Mouse (Mus musculus) CD8-positive naive resting alpha-beta T cell, adult 2 months (primary cell): ENCODE measurements around the gene Rab11fip5.

Source experiments
- DNase-seq, 2 experiments: peaks; one replicate each; pipeline ENCODE4 v3.0.0; 2022; ENCODE audit warnings: low read depth in 2 of 2, low spot score in 2 of 2

Rab11fip5 gene

GRCm38 (mm10) chr6:85349246-85349645, 25.2 kb downstream of the Rab11fip5 start:
- no peak for DNase-seq

GRCm38 (mm10) chr6:85348133-85348532, 26.3 kb downstream of the Rab11fip5 start:
- DNase-seq, result no peak

- DNase-seq, result peak; percentile 69 to 71
Measured at GRCm38 (mm10) chr6:85346028-85346634, 28.3 kb downstream of the Rab11fip5 start.

GRCm38 (mm10) chr6:85344929-85345328, 29.5 kb downstream of the Rab11fip5 start:
- DNase-seq, result no peak

GRCm38 (mm10) chr6:85343027-85343426, 31.4 kb downstream of the Rab11fip5 start:
- DNase-seq, result no peak

GRCm38 (mm10) chr6:85341814-85342501, 32.5 kb downstream of the Rab11fip5 start:
- no peak for DNase-seq

- DNase-seq, result no peak
Measured at GRCm38 (mm10) chr6:85340184-85340583, 34.2 kb downstream of the Rab11fip5 start.

GRCm38 (mm10) chr6:85339273-85339901, 35.0 kb downstream of the Rab11fip5 start:
- peak; percentile 19 to 32 for DNase-seq

GRCm38 (mm10) chr6:85336944-85337343, 37.5 kb downstream of the Rab11fip5 start:
- no peak for DNase-seq

- DNase-seq, result no peak
Measured at GRCm38 (mm10) chr6:85335352-85335751, 39.1 kb downstream of the Rab11fip5 start.

- DNase-seq, result no peak
Measured at GRCm38 (mm10) chr6:85334851-85335250, 39.6 kb downstream of the Rab11fip5 start.

GRCm38 (mm10) chr6:85334251-85334650, 40.2 kb downstream of the Rab11fip5 start:
- no peak for DNase-seq

GRCm38 (mm10) chr6:85333732-85334131, 40.7 kb downstream of the Rab11fip5 start:
- DNase-seq, result no peak

GRCm38 (mm10) chr6:85333000-85333669, 41.3 kb downstream of the Rab11fip5 start, which contains the start of gene Sfxn5:
Sfxn5 (minus strand) TSS chr6:85333422.
- peak; percentile 80 to 90 for DNase-seq

- DNase-seq, result no peak
Measured at GRCm38 (mm10) chr6:85332351-85332999, 42.0 kb downstream of the Rab11fip5 start.

- no peak for DNase-seq
Measured at GRCm38 (mm10) chr6:85331736-85332135, 42.7 kb downstream of the Rab11fip5 start.

GRCm38 (mm10) chr6:85331221-85331735, 43.2 kb downstream of the Rab11fip5 start:
- DNase-seq, result no peak

- no peak for DNase-seq
Measured at GRCm38 (mm10) chr6:85329666-85330185, 44.7 kb downstream of the Rab11fip5 start.

GRCm38 (mm10) chr6:85326564-85326963, 47.9 kb downstream of the Rab11fip5 start:
- DNase-seq, result no peak

- no peak for DNase-seq
Measured at GRCm38 (mm10) chr6:85325109-85325508, 49.3 kb downstream of the Rab11fip5 start.

- DNase-seq, result no peak
Measured at GRCm38 (mm10) chr6:85320445-85320866, 54.0 kb downstream of the Rab11fip5 start.
